Mouse (Mus musculus) hematopoietic stem cell, adult 5-6 weeks (primary cell): ENCODE measurements at regions not wholly inside any gene's neighbourhood (a gene's known extent, or its start where the extent isn't known, plus 50 kb on each side); places are given as distances from the start of the nearest gene placed in this dataset.
A peak's percentile ranks its signal among the peaks of the same experiment; 100 is the strongest.
"Not testable (repeated sequence)": the region's sequence is repeated elsewhere in the genome, so short reads cannot be mapped to it uniquely, and the experiment has no call there.

Source experiments
- ATAC-seq, 2 experiments: fragments of 125-278 bp in 1 of 2; replicated peaks in 1 of 2; 2 replicates each; pipeline ENCODE4 v1.8.0; 2016 to 2017; ENCODE audit warnings: inconsistent platforms in 2 of 2, mild to moderate bottlenecking in 2 of 2, moderate number of reproducible peaks in 2 of 2, low read depth in 1 of 2, moderate TSS enrichment in 1 of 2; ENCODE audit not compliant: low FRiP score in 2 of 2, poor library complexity in 2 of 2, severe bottlenecking in 2 of 2, insufficient read depth in 1 of 2, low TSS enrichment in 1 of 2

DNA sequence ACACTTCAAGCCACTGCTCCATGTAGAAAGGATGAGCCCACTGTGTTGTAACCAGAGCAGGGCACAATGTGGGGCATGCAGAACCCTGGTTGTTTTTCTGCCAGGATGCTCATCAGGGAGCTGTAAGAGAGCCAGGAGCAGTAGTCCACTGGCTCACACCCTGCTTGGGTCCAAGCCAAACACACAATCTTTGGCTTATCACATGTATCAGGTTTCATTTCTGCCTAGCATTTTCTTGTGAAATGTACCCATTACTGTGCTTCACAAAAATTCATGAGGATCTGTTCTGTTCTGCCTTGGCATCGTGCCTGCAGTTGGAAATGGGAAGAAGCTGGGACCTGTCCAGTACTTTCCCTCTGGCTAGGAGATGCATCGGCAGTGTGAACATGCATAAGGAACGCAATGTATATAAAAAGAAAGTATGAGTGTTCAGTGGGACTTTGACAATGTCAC, 491.6 kb upstream of the Igfbp3 start:
- no peak for ATAC-seq

DNA sequence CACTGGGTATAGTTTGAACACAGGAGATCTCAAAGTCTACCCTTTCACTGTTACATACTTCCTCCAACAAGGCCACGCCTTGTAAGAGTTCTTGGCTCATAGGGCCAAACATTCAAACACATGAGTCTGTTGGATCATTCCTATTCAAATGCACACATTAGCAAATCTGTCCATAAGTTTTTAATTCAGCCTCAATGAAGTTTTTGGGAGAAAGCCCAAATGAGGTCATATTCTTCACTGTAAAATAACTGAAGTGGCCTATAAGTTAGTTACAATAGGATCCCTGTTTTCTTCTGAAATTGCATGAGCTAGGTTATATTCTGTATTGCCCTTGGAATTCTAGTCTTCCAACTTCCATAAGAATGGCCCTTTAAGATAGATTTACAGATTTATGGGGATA, 483.9 kb upstream of the Igfbp3 start:
- no peak for ATAC-seq

GRCm38 (mm10) chr11:7689701-7690100, 476.0 kb upstream of the Igfbp3 start:
- not testable (repeated sequence) for ATAC-seq

DNA sequence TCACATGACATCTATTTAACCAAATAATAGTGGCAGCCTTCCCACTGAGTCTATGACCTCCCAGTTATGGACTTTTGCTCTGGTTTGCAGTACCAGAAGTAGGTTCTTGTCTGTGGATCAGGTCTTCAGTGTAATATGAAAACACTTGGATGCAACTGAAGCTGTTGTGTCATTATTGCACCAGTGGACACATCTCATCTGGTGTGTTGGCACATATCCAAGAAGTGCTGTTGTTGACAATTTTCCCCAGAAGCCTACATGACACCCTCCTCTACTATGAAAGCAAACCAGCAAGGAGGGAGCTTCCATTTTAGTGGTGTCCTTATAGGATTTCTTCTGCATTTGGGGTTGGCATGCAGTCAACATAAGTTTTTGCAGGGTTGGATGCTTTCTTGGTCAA, 459.1 kb upstream of the Igfbp3 start:
- no peak for ATAC-seq

- no peak for ATAC-seq
These were observed 416.9 kb upstream of the Igfbp3 start for GRCm38 (mm10) chr11:7630637-7631036.

GRCm38 (mm10) chr11:7625256-7625655, 411.5 kb upstream of the Igfbp3 start:
- ATAC-seq, result no peak

- ATAC-seq, result no peak
These were observed 406.6 kb upstream of the Igfbp3 start for GRCm38 (mm10) chr11:7620320-7620719.

GRCm38 (mm10) chr11:7610752-7611151, 397.0 kb upstream of the Igfbp3 start:
- no peak for ATAC-seq

- ATAC-seq, result no peak
These were observed 396.2 kb upstream of the Igfbp3 start for GRCm38 (mm10) chr11:7609921-7610320.

GRCm38 (mm10) chr11:7606652-7607051, 392.9 kb upstream of the Igfbp3 start:
- ATAC-seq, result no peak

DNA sequence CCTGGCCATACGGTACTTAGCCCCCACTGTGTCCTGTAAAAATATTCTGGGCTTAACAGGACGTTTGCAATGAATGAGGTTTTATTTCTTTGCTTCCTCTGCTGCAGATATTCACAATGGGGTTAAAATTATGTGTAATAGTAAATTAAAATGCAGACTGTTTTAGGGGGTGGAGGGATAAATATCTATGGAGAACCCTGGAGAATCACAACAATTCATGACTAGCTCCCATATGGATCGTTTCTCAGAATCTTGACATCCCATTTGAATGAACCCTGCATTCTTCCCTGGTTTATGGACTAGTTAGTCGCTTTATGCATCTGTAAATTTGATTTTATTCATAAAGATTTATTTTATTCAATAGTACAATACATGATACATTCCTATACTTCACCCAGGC, 378.3 kb upstream of the Igfbp3 start:
- no peak for ATAC-seq

DNA sequence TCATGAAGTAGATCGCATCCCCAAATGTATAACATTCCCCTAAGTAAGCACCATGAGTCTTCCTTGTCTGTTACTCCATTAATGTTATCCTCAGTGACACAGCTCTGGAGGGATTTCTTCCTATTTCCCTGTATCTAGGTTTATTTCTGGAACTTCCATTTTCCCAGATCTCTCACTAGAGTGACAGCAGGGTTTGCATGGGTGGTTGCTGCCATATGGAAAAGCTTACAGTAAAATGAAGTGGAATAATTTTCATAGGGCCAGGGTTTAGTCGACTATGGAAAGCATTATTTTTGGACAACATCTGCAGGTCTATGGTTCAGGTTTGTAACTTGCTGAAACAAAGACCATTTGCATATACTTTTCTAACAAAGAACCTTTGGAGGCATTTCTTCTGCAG, 369.6 kb upstream of the Igfbp3 start:
- no peak for ATAC-seq

GRCm38 (mm10) chr11:7568484-7568883, 354.8 kb upstream of the Igfbp3 start:
- no peak for ATAC-seq

GRCm38 (mm10) chr11:7562029-7562428, 348.3 kb upstream of the Igfbp3 start:
- peak; percentile 39 to 76; a peak in 2 of 4 replicates for ATAC-seq

- ATAC-seq, result no peak
These were observed 347.7 kb upstream of the Igfbp3 start for GRCm38 (mm10) chr11:7561437-7561836.

GRCm38 (mm10) chr11:7555613-7556274, 342.0 kb upstream of the Igfbp3 start:
- no peak for ATAC-seq

DNA sequence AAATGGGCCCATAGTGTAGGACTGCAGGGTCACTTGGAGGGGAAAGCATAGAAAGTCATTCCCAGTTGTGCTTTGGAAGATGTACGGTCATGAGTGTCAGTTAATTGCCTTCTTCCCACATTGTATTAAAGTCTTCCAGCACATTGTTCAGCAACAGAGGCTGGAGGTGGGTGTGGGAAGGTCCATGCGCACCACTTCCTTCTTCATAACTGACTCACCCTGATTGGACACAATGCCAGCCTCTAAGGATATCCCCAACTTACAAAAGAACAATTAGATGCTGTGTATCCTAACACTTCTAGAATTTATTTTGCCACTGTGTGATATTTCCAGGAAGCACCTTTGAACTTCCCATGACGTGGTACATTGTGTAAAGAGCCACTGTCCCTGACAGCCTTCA, 338.4 kb upstream of the Igfbp3 start:
- no peak for ATAC-seq

GRCm38 (mm10) chr11:7547796-7548195, 334.1 kb upstream of the Igfbp3 start:
- ATAC-seq, result no peak

- ATAC-seq, result no peak
These were observed 331.9 kb upstream of the Igfbp3 start for GRCm38 (mm10) chr11:7545621-7546020.
